Mouse (Mus musculus): ENCODE data around the gene Mrps36.

- no peak for TF ChIP-seq CTCF (IDR thresholded peaks at IDR 0.05; ENCODE audit: insufficient read depth, low read length)
- TF ChIP-seq POLR2A (IDR thresholded peaks at IDR 0.05; ENCODE audit: borderline replicate concordance, extremely low read depth, low read depth, low read length) = no peak
These were observed 6.3 kb upstream of the Mrps36 start for GRCm38 (mm10) chr13:100750799-100751198.
